Mouse (Mus musculus) embryo, embryonic 9.5 days (tissue): Measurements from ENCODE around the gene Nkap.
A peak's percentile ranks its signal among the peaks of the same experiment; 100 is the strongest.
"Not testable (repeated sequence)": the region's sequence is repeated elsewhere in the genome, so short reads cannot be mapped to it uniquely, and the experiment has no call there.

Experiments
- DNase-seq: peaks from one replicate; pipeline ENCODE4 v3.0.0-alpha.2; 2017; ENCODE audit errors: extremely low spot score

Gene Nkap

GRCm38 (mm10) chrX:37126671-37127358 lies at the start of gene Nkap:
Gene Nkap (plus strand): TSS chrX:37126795.
- DNase-seq = peak; percentile 78

DNA sequence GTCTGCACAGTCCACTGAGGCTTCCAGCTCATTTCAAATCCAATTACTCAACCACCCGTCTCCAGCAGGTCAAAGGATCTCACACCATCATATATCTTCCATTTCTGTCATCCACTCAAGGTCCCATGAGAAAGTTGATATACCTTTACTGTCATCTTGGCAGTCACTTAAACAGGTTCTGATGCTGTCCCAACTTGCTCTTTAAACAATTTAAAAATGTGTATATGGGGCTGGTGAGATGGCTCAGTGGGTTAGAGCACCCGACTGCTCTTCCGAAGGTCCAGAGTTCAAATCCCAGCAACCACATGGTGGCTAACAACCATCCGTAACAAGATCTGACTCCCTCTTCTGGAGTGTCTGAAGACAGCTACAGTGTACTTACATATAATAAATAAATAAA lies 46.2 kb upstream of the Nkap start:
- DNase-seq = not testable (repeated sequence)

GRCm38 (mm10) chrX:37081194-37081593 lies 45.4 kb upstream of the Nkap start:
- no peak for DNase-seq

- DNase-seq = no peak
Measured at GRCm38 (mm10) chrX:37084318-37084926, 42.2 kb upstream of the Nkap start.

DNA sequence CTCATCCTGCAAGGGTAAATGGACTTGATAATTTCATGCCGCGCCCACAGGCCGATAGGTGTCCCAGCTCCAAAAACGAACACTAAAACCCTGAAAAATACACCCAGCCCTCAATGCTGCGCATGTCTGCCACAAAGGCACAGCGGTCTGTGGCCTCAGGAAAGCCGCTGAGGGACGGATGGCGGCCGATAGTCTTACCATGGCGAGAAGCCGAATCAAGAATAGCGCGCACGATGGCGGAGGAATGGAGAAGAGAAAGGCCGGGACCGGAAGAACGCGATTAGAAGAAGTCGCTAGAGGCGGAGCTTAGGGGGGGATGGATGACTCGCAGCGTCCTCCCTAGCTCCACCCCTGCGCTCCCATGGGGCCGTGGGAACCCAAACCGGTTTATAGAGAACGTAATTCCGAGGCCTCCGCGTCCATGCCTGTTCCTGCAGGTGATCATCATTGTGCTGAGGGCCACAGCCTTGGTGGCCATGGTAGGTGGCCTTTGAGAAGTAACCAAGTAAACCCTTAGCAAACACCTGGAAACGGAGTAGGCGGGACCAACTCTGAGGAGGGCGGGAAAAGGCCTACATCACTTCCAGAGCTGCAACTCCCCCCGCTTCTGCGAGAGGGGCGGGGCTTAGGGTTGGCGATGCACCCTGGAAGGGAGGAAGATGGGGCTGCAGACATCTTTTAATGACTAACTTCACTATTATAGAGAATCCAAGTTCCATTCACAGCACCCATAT lies 41.5 kb upstream of the Nkap start, which contains the start of gene Rpl39:
Gene Rpl39 (minus strand): TSS at position 476 of the 734 bp plus-strand sequence.
- peak; percentile 84 for DNase-seq

DNA sequence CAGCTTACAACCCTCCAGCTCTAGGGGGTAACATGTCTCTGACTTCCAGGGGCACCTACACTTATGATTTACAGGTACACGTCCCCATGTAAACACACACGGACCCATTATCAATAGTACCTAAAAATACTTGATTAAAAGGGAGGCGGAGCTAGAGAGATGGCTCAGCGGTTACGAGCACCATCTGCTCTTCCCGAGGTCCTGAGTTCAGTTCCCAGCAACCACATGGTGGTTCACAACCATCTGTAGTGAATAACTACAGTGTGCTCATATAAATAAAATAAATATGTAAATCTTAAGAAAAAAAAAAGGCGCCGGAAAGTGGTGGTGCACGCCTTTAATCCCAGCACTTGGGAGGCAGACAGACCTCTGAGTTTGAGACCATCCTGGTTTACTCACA lies 40.9 kb upstream of the Nkap start:
- no peak for DNase-seq

- DNase-seq = no peak
Measured at GRCm38 (mm10) chrX:37088778-37089177, 37.8 kb upstream of the Nkap start.

GRCm38 (mm10) chrX:37091457-37091856 lies 35.1 kb upstream of the Nkap start:
- DNase-seq = no peak

- DNase-seq = no peak
Measured at GRCm38 (mm10) chrX:37095106-37095768, 31.4 kb upstream of the Nkap start.

GRCm38 (mm10) chrX:37098681-37099080 lies 27.9 kb upstream of the Nkap start:
- DNase-seq = no peak

GRCm38 (mm10) chrX:37103826-37104225 lies 22.8 kb upstream of the Nkap start:
- no peak for DNase-seq

- no peak for DNase-seq
Measured at GRCm38 (mm10) chrX:37109526-37110192, 16.9 kb upstream of the Nkap start.

GRCm38 (mm10) chrX:37110193-37110880 lies 16.3 kb upstream of the Nkap start, which contains the start of gene Upf3b:
Gene Upf3b (minus strand): TSS chrX:37110322.
- peak; percentile 89 for DNase-seq

GRCm38 (mm10) chrX:37110881-37111193 lies 15.8 kb upstream of the Nkap start:
- no peak for DNase-seq

DNA sequence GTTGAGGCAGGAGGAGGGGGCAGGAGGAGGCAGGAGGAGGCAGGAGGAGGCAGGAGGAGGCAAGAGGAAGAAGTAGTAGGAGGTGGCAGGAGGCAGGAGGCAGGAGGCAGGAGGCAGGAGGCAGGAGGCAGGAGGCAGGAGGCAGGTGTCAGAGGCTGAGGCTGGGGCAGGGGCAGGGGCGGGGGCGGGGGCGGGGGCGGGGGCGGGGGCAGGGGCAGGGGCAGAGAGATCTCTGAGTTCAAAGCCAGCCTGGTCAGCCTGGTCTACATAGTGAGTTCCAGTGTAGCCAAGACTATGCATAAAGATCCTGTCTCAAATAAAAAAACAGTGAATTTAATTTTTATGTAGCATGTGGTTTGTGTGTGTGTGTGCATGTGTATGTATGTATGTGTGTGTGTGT lies 9.5 kb upstream of the Nkap start:
- DNase-seq = no peak

DNA sequence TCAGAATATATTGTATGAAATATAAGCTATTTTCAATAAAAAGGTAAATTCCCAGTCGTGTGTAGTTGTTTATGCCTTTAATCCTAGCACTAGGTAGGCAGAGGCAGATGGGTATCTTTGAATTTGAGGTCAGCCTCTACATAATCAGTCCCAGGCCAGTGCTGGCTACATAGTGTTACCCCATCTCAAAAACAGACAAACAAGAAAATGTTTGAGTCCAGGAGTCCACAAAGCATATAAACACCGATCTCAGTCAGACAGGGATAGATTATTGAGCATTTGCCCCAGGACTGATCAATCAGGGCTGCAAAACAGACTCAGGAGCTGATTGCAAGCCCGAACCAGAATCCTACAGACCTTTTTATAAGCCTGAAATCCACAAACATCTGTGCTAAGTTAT lies 7.0 kb upstream of the Nkap start:
- no peak for DNase-seq

DNA sequence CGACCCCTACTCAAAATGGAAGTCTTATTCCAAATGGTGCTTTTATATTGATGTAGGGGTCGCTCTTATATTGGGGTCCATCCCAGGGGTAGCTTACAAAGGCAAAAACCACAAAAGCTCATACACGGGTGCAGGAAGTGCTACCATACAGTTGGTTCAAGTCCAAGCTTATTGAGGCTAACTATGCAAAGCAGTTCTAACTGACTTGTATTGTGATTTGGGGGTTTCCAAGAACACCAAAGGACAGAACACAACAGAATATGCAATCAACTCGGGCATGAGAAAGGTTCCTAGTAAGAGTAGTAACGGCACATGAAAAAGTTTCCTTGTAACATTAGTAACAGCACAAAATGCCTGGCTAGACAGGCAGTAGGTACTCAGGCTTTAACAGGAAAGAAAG lies 6.4 kb upstream of the Nkap start:
- no peak for DNase-seq

GRCm38 (mm10) chrX:37125511-37125910 lies 1.1 kb upstream of the Nkap start:
- DNase-seq = no peak

DNA sequence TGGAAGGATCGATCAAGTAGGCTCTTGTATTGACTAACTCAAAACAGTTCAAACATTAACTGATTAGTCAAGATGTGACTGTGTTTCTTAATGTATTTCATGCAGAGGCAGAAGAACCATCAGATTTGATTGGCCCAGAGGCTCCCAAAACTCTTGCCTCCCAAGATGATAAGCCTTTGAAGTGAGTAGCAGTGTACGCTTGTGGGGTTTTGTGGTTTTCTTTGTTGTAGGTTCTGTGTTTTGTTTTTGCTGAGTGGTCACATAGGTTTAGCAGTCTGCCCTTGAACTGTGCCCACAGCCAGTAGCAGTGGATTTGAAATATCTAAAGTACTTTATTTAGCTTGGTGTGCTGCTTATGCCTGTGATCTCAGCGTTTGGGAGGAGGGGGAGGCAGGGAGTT lies 15.1 kb downstream of the Nkap start:
- no peak for DNase-seq

DNA sequence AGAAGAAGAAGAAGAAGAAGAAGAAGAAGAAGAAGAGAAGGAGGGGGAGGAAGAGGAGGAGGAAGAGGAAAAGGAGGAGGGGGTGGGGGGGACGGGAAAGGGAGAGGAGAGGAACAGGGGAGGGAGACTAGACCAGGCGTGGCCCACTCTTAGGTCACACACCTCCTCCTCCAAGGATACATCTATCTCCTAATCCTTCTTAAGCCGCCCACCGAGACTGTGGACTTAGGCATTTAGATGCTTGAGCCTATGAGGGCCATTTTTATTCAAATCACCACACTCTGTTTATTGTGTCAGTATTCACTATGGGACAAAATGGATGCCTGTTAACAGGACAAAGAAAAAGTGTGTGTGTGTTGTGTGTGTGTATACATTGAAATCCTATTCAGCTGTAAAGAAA lies 17.9 kb downstream of the Nkap start:
- not testable (repeated sequence) for DNase-seq

- no peak for DNase-seq
Measured at GRCm38 (mm10) chrX:37144954-37145353, 18.4 kb downstream of the Nkap start.
